Mouse (Mus musculus): ENCODE data around the gene A130010J15Rik.

DNA sequence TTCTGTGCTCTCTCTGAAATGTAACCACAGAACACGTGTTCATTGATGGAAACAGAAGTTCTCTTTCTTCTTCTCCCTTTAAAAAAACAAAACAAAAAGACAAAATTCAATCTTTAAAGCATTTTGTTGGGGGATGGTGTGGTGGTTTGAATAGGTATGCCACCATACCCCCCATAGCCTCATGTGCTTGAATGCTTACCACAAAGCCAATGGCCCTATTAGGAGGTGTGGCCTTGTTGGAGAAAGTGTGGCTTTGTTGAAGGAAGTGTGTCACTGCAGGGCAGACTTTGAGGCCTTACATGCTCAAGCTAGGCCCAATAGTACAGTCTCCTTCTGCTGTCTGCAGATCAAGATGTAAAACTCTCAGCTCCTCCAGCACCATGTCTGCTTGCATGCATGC, 21.4 kb upstream of the A130010J15Rik start:
- TF ChIP-seq HCFC1 (IDR thresholded peaks at IDR 0.05; ENCODE audit: low read depth, low read length) (no peak), E2F4 (IDR thresholded peaks at IDR 0.05; ENCODE audit: insufficient replicate concordance, low read depth, low read length) (no peak), CTCF (conservative IDR thresholded peaks at IDR 0.05 in 1 of 2, IDR thresholded peaks at IDR 0.05 in 1 of 2; ENCODE audit: low read depth in 2 of 2, low read length in 2 of 2) (no peak), MEF2A (IDR thresholded peaks at IDR 0.05; ENCODE audit: borderline replicate concordance, low read depth, low read length) (no peak), RAD21 (IDR thresholded peaks at IDR 0.05; ENCODE audit: low read depth, low read length) (no peak), POLR2A (IDR thresholded peaks at IDR 0.05; ENCODE audit: low read depth, low read length) (no peak)

Data from CH12.LX (cell line).